Mouse (Mus musculus) midbrain, embryonic 11.5 days (tissue): ENCODE measurements around the gene Cd151. TPM values are rescaled to one million over a fixed set of nuclear protein-coding genes. Genes with fewer than 3 reads are reported as not detected.

ENCODE experiments used
- ATAC-seq: fragments of 200-750 bp; cut with Nextera tagmentation; 2 replicates; pipeline ENCODE4 v1.8.0; 2017; ENCODE audit warnings: moderate TSS enrichment, moderate library complexity; ENCODE audit not compliant: low FRiP score
- DNase-seq: peaks from one replicate; pipeline ENCODE4 v3.0.0; 2015; ENCODE audit warnings: low spot score; ENCODE audit errors: missing footprints
- H3K27ac ChIP-seq: fragments of 300-500 bp; sonication (generic); 2 replicates; pipeline ENCODE4 v1.5.1; 2014; ENCODE audit warnings: low read depth, low read length
- H3K27me3 ChIP-seq: fragments of 300-500 bp; sonication (generic); 2 replicates; pipeline ENCODE4 v1.6.1; 2014; ENCODE audit warnings: mild to moderate bottlenecking, low read length, moderate library complexity, mixed read lengths; ENCODE audit not compliant: control insufficient read depth, insufficient read depth
- H3K36me3 ChIP-seq: fragments of 300-500 bp; sonication (generic); 2 replicates; pipeline ENCODE4 v1.6.1; 2014; ENCODE audit warnings: mild to moderate bottlenecking, low read length, moderate library complexity, mixed read lengths; ENCODE audit not compliant: control insufficient read depth, insufficient read depth
- H3K4me1 ChIP-seq: fragments of 300-500 bp; sonication (generic); 2 replicates; pipeline ENCODE4 v1.6.1; 2014; ENCODE audit warnings: low read length; ENCODE audit not compliant: control insufficient read depth, insufficient read depth
- H3K4me2 ChIP-seq: fragments of 300-500 bp; sonication (generic); 2 replicates; pipeline ENCODE4 v1.6.1; 2014; ENCODE audit warnings: mild to moderate bottlenecking, moderate library complexity
- H3K4me3 ChIP-seq: fragments of 300-500 bp; sonication (generic); 2 replicates; pipeline ENCODE4 v1.5.1; 2014; ENCODE audit warnings: low read depth, low read length
- H3K9ac ChIP-seq: fragments of 300-500 bp; sonication (generic); 2 replicates; pipeline ENCODE4 v1.6.1; 2014; ENCODE audit warnings: low read length
- H3K9me3 ChIP-seq: fragments of 300-500 bp; sonication (generic); 2 replicates; pipeline ENCODE4 v1.6.1; 2016; ENCODE audit warnings: low read length; ENCODE audit not compliant: control insufficient read depth
- WGBS: fragments of 180-500 bp; shearing (Covaris S2); extraction: QIAGEN DNeasy Blood & Tissue Kit; methylation state at CpG from one replicate; pipeline ENCODE4 v1.1.7; 2014; 5-methylcytosine and 5-hydroxymethylcytosine counted together
- polyA plus RNA-seq: library from polyadenylated mRNA; unstranded; fragments of >200 nt; fragmentation: Nextera tagmentation; extraction: Ambion mirVana; gene quantifications from 2 replicates; pipeline ENCODE4 v1.2.1, GENCODE M21; 2014

Gene Cd151
- polyA plus RNA-seq, 1 experiment from 2014 or later, result 36.6 TPM

DNA sequence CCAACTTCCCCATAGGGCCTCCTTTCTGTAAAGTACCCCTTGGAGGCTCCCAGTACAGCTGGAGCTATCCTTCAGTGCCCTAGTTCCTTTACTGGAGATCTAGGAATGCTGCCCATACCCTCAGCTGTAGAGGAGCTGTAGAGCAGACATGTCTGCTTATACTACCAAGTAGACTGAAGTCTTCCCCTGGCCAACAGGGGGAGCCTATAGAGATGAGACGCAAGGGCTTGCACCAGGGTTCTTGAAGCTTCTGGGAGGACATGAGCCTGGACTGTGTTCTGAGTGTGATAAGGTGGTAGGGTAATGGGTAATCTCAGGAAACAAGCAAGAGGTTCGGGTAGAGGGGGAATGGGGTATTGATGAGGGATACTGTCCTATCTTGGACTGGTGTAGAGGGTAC, 24.0 kb downstream of the Cd151 start:
- H3K27me3 ChIP-seq, result no peaks in the 10 kb centered on the region
- DNase-seq (no peak), ATAC-seq (no peak)
- H3K4me2 ChIP-seq, result no peak overlapping the region
- H3K9ac ChIP-seq, result no peak overlapping the region
- H3K4me1 ChIP-seq, result no peaks in the 10 kb centered on the region
- WGBS, result 74% methylated on average over 2 of the region's 2 CpGs
- no peaks in the 10 kb centered on the region for H3K36me3 ChIP-seq
- H3K4me3 ChIP-seq, result no peak overlapping the region
- no peak overlapping the region for H3K27ac ChIP-seq
- H3K9me3 ChIP-seq, result no peaks in the 10 kb centered on the region

DNA sequence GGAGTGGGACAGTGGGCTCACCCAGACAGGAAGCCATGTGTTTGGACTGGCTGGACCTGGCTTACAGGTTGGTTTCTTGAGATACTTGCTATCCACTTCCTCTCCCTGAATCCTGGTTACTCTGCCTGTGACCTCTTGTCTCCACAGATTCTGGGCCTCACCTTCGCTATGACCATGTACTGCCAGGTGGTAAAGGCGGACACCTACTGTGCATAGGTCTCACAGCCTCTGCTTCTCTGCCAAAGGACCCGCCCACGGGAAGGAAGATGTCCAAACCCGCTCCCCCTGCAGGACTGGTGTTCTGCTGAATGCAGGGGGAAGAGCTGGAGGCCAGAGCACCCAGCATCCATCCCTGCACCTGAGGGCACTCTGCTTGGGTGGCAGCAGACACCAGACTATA, 25.5 kb downstream of the Cd151 start:
- no peaks in the 10 kb centered on the region for H3K36me3 ChIP-seq
- DNase-seq (no peak), ATAC-seq (no peak)
- H3K27me3 ChIP-seq, result no peaks in the 10 kb centered on the region
- H3K4me1 ChIP-seq, result no peaks in the 10 kb centered on the region
- H3K9me3 ChIP-seq, result no peaks in the 10 kb centered on the region
- H3K4me2 ChIP-seq, result no peak overlapping the region
- H3K4me3 ChIP-seq, result no peak overlapping the region
- no peak overlapping the region for H3K27ac ChIP-seq
- H3K9ac ChIP-seq, result no peak overlapping the region
- 93% methylated on average over 5 of the region's 5 CpGs for WGBS

DNA sequence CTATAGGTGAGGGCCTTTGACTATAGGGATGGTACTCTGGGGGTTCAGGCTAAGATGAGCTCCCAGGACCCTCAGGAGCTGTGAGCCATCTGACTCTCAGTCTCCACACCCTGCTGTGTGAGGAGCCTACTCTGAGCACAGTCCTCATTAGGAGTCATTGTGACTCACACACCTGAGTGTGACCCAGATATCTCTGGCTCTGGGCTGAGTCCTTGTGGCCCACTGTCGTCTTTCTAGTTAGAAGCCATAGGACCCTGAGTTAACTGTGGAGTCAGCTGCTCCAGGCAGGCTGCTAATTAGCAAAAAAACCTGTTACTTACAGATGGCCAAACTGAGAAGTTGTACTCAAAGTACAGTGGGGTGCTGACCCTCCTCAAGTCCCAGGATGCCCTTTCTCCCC, 26.5 kb downstream of the Cd151 start:
- ATAC-seq, result no peak
- Histone ChIP-seq H3K4me2 (no peak overlapping the region), H3K9me3 (no peaks in the 10 kb centered on the region), H3K27me3 (no peaks in the 10 kb centered on the region), H3K36me3 (no peaks in the 10 kb centered on the region), H3K4me1 (no peaks in the 10 kb centered on the region), H3K9ac (no peak overlapping the region), H3K4me3 (no peak overlapping the region), H3K27ac (no peak overlapping the region)
- no peak for DNase-seq
- 86% methylated on average over 1 of the region's 1 CpGs for WGBS

DNA sequence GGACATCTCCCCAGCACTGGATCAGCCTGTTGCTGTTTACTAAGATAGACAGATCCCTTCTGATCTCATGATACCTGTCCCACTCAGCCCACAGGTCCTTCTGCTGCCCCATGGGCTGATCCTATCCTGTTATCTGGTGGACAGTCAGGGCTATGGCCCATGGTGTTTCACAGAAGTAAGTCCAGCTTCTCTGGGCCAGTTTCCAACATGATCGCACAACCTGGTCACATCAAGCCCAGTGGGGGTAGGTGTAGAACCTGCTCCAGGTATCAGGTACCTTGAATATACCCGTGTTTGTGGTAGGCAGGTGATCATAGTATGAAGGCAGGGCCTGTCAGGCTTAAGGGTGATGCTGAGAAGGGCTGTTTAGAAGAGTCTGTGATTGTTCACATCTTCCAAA, 28.2 kb downstream of the Cd151 start:
- H3K4me1 ChIP-seq, result no peaks in the 10 kb centered on the region
- no peak overlapping the region for H3K27ac ChIP-seq
- no peak overlapping the region for H3K9ac ChIP-seq
- H3K4me3 ChIP-seq, result no peak overlapping the region
- ATAC-seq (no peak), DNase-seq (no peak)
- H3K36me3 ChIP-seq, result no peaks in the 10 kb centered on the region
- no peak overlapping the region for H3K4me2 ChIP-seq
- H3K27me3 ChIP-seq, result no peaks in the 10 kb centered on the region
- no peaks in the 10 kb centered on the region for H3K9me3 ChIP-seq
- WGBS, result 81% methylated on average over 2 of the region's 2 CpGs

DNA sequence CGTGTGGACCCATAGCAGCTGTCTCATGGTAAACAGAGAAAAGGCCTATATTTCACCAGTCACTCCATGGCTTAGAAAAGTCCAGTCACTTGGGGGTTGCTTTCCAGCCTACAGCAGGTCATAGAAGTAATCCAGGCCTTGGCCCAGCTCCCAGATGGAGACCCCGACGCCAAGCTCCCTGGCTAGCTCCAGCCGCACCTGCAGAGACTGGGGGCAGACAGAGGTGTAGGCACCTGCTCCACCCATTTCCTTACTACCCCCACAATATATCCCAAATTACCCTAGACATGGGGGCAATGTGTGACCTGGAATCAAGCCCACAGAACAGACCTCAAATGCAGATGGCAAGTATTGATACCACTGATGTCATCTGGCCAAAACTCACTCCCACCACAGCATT, 28.7 kb downstream of the Cd151 start:
- Histone ChIP-seq H3K9ac (no peak overlapping the region), H3K4me1 (no peaks in the 10 kb centered on the region), H3K4me2 (no peak overlapping the region), H3K27me3 (no peaks in the 10 kb centered on the region), H3K9me3 (no peaks in the 10 kb centered on the region), H3K27ac (no peak overlapping the region), H3K4me3 (no peak overlapping the region), H3K36me3 (no peaks in the 10 kb centered on the region)
- DNase-seq (no peak), ATAC-seq (no peak)
- WGBS, result 93% methylated on average over 4 of the region's 4 CpGs

DNA sequence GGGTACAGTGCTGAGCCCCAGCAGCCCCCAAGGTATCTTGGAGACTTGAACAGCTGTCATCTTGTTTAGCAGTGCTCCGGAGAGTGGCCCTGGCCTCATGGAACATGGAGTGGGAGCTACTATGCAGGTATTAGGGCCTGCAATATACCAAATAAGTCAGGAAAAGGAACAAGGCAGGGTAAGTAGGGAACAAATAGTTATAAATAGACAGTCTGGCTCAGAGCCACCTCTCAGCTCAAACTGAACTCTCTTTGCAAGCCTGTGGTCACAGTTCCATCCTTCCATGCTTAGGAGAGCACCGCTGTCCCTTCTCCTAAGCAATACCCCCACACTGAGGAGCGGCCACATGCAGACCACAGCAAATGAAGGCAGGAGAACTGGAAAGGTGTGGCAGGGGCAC, 30.4 kb downstream of the Cd151 start:
- DNase-seq (no peak), ATAC-seq (no peak)
- 95% methylated on average over 3 of the region's 3 CpGs for WGBS
- Histone ChIP-seq H3K4me3 (no peak overlapping the region), H3K9ac (no peak overlapping the region), H3K9me3 (no peaks in the 10 kb centered on the region), H3K4me1 (no peaks in the 10 kb centered on the region), H3K27me3 (no peaks in the 10 kb centered on the region), H3K4me2 (no peak overlapping the region), H3K36me3 (no peaks in the 10 kb centered on the region), H3K27ac (no peak overlapping the region)

DNA sequence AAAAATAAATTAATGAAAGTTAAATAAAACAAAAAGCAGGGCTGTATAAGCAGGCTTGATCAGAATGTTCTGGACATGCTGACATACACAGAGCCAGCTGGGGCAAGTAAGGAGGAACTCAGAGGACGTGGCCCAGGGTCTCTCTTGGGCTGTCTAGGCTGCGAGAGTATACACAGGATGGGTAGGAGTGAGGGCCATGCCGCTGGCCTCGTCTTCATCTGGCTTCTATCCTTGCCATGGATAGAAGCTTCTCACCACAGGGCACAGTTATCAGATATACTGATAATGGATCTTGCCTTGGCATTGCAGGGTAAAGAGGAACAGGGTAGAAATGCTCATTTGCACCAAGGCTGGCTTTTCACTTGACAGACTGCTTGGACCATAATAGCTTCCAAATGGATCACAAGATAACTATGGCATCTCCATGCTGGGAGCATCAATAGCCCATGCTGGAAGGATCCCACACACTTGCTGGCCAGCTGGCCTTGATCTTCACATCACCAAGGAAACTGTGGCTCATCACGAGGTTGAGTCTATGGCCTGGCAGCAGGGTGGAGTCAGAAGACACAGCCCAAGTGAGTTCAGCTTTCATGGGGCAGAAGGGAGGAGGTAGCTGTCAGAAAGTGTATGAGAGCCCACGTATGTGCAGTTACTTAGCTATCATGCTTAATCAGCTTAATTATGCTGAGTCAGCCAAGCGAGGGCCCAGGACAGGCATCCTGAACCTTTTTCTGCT, 34.8 kb downstream of the Cd151 start:
- Histone ChIP-seq H3K4me3 (no peak overlapping the region), H3K27ac (no peak overlapping the region), H3K4me2 (no peak overlapping the region), H3K9ac (no peak overlapping the region), H3K27me3 (no peaks in the 10 kb centered on the region), H3K4me1 (no peaks in the 10 kb centered on the region), H3K36me3 (no peaks in the 10 kb centered on the region), H3K9me3 (no peaks in the 10 kb centered on the region)
- 86% methylated on average over 7 of the region's 7 CpGs for WGBS
- DNase-seq, result no peak
- ATAC-seq, result no peak

DNA sequence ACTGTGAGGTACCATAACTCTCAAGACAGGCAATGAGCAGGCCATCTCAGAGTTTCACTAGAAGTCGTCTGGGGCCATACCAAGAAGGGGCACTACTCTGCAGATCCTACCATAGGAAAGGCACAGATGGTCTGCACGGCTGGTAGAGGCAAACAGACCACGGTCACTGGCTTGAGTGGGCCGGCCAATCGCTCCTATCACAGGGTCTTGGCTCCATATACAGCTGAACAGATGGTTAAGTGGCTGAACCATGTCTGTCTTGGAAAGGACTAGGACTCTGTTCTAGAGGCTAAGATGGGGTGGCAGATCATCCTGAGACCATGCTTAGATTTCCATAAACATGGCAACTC, 35.3 kb downstream of the Cd151 start:
- Histone ChIP-seq H3K27ac (no peak overlapping the region), H3K4me2 (no peak overlapping the region), H3K4me1 (no peaks in the 10 kb centered on the region), H3K9ac (no peak overlapping the region), H3K9me3 (no peaks in the 10 kb centered on the region), H3K36me3 (no peaks in the 10 kb centered on the region), H3K4me3 (no peak overlapping the region), H3K27me3 (no peaks in the 10 kb centered on the region)
- no peak for DNase-seq
- 97% methylated on average over 5 of the region's 5 CpGs for WGBS
- no peak for ATAC-seq

DNA sequence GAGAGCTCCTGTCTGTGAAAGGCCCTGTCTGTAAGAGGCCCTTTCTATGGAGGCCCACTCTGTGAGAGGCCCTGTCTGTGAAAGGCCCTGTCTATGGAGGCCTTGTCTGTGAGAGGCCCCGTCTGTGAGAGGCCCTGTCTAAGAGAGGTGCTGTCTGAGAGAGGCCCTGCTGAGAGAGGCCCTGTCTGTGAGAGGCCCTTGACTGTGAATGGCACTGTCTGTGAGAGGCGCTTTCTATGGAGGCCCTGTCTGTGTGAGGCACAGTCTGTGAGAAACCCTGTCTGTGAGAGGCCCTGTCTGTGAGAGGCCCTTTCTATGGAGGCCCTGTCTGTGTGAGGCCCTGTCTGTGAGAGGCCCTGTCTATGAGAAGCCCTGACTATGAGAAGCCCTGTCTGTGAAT, 39.1 kb downstream of the Cd151 start:
- Histone ChIP-seq H3K36me3 (no peaks in the 10 kb centered on the region), H3K27me3 (no peaks in the 10 kb centered on the region), H3K4me3 (no peak overlapping the region), H3K4me1 (no peaks in the 10 kb centered on the region), H3K9ac (no peak overlapping the region), H3K9me3 (no peaks in the 10 kb centered on the region), H3K27ac (no peak overlapping the region), H3K4me2 (no peak overlapping the region)
- 76% methylated on average over 2 of the region's 2 CpGs for WGBS
- no peak for ATAC-seq
- DNase-seq, result no peak
